Mouse (Mus musculus): ENCODE results near the gene Ppif. TPM values are rescaled to one million over a fixed set of nuclear protein-coding genes. Genes with fewer than 3 reads are reported as not detected.

The Ppif gene
- polyA plus RNA-seq, 1 experiment from 2014 or later: 30.3 TPM

Other genes starting within 250 kb of the Ppif start
- gene Zmiz1, start 235.0 kb upstream of the Ppif start, polyA plus RNA-seq (2016; fragmentation: Nextera tagmentation; extraction: Ambion mirVana): 43.8 and 46.3 TPM in 2 replicates
- 47.3 and 47.4 TPM in 2 replicates for gene Zcchc24, start 74.9 kb downstream of the Ppif start, polyA plus RNA-seq (2016; fragmentation: Nextera tagmentation; extraction: Ambion mirVana)
- gene Anxa11, start 148.0 kb downstream of the Ppif start, polyA plus RNA-seq (2016; fragmentation: Nextera tagmentation; extraction: Ambion mirVana): 9.8 and 14.4 TPM in 2 replicates
- 0.24 TPM in 1 of 2 replicates, not detected in the other for gene Plac9a, start 208.9 kb downstream of the Ppif start, polyA plus RNA-seq (2016; fragmentation: Nextera tagmentation; extraction: Ambion mirVana)
- 2.9 and 3.7 TPM in 2 replicates for gene Tmem254a, start 233.5 kb downstream of the Ppif start, polyA plus RNA-seq (2016; fragmentation: Nextera tagmentation; extraction: Ambion mirVana)
- gene Cphx1, start 244.2 kb downstream of the Ppif start, polyA plus RNA-seq (2016; fragmentation: Nextera tagmentation; extraction: Ambion mirVana): not detected in 2 replicates